Mouse (Mus musculus) lung, postnatal 10 days (tissue): ENCODE measurements around the gene Zfp229.
"Not testable (repeated sequence)": the region's sequence is repeated elsewhere in the genome, so short reads cannot be mapped to it uniquely, and the experiment has no call there.

Experiments used
- DNase-seq: peaks from one replicate; pipeline ENCODE4 v3.0.0; 2021

Gene Zfp229

DNA sequence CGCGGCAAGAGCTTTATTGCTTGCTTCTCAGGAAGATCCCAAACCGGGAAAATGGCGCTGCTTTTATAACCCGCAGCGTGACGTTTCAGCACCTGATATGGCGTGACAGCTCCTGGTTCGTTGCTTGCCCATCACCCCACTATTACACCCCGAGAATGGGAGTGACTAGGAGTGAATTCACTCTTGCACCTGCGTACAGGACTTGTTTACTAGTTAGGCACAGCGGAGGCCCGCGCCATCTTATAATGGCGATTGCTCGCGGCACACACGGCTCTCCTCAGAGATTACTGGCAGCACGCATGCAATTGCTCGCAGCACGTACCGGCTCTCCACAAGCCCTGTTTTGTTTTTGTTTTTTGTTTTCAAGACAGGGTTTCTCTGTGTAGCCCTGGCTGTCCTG lies at the start of gene Zfp229:
Gene Zfp229 (plus strand): TSS at position 301 of the 400 bp plus-strand sequence.
- not testable (repeated sequence) for DNase-seq

DNA sequence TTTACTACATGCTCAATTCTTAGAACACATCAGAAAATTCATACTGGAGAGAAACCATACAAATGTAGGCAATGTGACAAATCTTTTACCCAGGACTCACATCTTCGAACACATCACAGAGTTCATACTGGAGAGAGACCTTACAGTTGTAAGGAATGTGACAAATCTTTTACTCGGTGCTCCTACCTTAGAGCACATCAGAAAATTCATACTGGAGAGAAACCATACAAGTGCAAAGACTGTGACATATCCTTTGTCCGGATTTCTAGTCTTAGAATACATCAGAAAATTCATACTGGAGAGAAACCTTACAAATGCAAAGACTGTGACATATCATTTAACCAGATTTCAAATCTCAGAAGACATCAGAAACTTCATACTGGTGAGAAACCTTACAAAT lies 39.0 kb upstream of the Zfp229 start, which contains the start of gene Gm10226:
Gene Gm10226 (plus strand): TSS at position 301 of the 400 bp plus-strand sequence.
- no peak for DNase-seq

DNA sequence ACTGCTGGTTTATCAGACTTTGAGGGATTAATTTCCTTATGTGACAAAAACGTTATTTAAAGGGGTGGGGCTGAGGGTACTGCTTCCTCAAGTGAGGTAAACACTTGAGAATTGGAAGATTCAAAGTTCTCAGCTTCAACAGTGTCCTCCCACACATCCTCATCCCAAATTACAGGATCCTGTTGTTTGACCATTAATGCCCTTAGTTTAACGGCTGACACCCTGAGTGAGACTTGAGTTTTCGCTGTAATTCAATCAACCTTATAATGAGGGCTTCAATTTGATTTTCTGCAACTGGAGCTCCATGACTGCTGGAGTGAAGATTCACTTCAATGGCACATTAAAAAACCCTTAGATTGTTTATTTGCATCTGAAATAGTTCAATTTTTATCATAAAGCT lies 37.3 kb upstream of the Zfp229 start:
- DNase-seq, result no peak

DNA sequence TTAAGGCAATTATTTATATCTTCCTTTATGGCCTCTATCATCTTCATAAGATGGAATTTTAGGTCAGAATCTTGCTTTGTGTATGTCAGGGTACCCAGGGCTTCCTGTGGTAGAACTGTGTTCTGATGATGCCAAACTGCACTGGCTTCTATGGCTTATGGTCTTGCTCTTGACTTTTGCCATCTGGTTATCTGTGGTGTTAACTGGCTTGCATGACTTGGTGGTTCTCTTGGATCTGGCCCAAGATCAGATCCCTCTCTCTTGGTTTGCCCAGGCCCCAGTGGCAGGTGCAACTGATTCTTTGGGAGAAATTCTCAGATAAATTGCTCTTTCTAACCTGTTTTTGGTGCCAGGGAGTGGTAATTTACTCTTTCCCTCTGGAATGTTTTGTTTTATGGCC lies 34.5 kb upstream of the Zfp229 start:
- DNase-seq, result no peak

DNA sequence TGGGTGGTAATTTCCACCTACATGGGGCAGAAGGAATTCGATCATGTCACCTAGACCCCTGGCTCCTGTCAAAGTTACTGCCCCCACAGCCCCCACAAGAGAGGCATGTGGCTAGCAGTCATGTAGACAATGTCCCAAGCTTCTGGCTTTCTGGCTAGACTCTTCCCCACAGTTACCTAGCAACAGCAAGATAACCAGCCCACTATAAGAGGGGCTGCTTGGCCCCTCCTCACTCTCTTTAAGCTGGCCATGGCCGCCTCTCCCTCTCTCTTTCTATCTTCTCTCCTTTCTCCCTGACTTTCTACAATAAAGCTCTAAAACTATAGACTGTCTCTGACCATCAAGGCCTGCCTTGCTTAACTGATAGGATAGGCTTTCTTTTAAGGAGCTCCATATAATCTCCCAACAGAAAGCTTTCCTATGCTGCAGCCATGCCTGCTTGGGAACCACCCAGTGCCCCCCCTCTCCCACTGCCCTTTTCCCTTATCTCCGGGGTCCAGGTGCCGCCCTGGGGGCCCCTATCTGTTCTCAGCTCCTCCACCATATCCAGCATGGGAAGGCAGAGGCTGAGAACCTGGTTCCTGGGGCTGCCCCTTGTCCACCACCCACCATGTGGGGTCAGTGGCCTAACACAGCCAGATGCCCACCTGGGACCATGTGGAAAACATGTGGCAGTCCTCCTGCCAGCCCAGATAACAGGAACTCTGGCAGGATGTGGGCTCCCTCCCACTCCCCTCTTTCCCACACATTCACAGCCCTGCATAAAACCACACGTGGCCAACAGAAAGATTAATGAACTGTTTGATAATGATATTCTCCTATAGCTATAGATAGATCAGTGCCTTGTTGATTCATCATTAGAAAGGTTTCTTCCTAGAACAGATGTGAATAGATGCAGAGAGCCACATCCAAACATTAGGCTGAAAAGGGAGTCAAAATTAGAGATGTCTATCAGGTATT lies 28.0 kb upstream of the Zfp229 start:
- DNase-seq, result no peak

DNA sequence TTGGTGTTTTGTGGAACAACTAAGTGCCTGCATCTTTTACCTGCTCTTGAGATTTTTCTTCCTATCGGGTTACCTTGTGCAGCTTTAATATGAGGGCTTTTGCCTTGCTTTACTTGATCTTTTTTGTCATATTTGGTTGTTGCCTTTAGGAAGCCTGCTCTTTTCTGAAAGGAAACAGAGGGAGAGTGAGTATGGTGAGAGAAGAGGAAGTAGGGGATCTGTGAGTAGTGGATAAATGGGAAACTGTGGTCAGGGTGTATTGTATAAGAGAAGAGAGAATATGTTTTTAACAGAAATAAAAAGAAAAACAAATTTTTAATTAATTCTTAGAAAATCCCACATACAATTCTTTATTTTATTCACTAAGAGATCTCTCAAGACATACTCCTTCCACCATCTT lies 27.2 kb upstream of the Zfp229 start:
- DNase-seq, result no peak

DNA sequence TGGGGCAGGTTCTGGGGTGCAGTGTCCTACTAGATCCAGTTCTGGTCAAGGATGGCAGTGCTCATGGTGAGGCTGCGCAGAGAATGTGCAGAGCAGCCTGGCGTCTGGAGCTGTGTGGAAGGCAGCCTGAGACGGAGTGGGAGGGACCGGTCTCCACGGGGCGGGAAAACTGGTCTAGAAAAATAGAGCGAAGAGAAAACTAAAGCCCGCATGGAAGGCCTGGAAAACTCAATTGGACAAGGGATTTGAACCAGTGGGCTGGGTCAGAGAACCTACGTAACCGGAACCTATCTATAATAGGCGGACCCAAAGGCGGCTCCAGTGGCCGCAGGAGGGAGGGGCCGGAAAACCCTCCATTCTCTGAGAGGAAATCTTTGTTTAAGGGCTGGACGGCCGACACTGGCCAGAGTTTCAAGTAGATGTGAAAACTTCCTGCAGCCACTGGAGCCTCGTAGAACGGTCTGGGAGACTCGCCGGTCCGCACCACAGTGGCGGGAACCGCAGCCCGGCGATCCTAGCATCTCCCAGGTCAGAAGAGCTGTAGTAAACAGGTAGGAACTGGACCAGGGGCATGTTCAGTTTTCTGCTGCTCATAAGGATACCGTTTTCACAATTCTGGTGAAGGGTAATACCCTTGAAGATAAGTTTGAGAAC lies 23.1 kb upstream of the Zfp229 start, which contains the start of gene Zfp760:
Gene Zfp760 (plus strand): TSS at position 399 of the 654 bp plus-strand sequence.
- peak; percentile 95 for DNase-seq

DNA sequence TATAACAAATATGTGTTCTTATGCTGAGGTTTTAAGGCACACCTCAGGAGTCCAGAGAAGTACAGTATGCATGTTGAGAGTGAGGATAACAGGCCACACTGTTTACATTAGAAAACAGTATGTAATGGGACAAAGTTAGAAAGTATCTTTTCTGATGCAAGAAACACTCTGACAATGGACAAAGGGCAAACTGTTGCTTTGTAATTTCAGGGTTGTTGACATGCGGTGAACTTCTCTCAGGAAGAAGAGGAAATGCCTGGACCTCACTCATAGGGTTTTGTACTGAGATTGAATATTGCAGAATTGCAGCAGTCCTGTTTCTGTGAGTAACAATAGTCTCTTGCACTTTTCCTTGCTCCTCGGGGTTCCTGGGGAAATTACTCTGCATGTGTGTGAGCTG lies 22.2 kb upstream of the Zfp229 start:
- DNase-seq, result peak; percentile 4

DNA sequence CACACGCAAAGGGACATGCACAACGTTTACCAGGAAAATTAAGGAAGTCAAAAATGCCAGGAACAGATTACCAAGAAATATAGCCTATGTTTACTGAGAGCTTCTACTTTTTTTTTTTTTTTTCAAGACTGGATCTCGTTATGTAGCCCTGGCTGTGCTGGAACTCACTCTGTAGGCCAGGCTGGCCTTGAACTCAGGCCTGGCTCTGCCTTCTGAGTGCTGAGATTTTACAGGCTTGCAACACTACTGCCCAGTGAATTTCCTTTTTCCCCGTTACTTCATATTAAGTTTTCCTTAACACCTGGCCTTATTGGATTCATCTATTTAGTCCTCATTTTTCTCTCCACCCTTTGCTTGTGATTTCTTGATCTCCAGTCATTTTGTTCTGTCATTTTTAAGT lies 2.5 kb downstream of the Zfp229 start:
- no peak for DNase-seq

DNA sequence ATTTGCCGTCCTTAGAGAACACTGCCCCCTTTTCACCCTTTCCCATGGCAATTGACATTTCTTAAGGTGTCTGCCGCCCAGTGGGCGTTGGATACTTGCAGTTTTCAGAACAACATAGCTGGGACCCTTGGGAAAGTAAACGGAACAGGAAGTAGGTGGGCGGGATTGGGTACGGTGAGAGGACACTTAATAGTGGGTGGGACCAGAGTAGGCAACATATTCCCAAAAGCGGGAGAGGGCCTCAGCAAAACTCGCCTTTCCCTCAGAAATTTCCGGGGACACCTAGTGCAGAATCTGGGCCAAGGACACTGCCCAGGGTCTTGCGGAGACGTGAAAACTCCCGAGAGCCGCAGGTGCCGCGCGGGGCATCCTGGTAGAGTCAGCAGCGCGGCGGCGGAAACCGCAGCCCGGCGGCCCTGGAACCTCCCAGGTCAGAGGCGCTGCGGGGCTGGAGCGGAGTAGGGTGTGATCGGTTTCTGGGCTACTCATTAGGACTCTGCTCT lies 3.0 kb downstream of the Zfp229 start:
- peak; percentile 88 for DNase-seq

DNA sequence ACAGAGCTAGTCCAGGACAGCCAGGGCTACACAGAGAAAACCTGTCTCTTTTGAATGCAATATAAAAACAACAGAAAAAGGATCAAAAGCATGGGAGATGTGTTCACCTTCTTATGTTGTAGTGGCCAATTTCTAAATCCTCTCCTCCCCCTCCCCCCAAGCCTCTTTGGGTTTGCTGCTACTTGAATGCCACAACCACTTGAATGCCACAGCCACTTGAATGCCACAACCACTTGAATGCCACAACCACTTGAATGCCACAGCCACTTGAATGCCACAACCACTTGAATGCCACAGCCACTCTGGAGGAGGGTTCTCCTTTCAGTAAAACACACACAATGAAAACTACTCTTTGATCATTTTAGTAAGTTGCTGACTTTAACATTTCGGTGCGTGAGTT lies 22.2 kb downstream of the Zfp229 start:
- DNase-seq, result peak; percentile 15

DNA sequence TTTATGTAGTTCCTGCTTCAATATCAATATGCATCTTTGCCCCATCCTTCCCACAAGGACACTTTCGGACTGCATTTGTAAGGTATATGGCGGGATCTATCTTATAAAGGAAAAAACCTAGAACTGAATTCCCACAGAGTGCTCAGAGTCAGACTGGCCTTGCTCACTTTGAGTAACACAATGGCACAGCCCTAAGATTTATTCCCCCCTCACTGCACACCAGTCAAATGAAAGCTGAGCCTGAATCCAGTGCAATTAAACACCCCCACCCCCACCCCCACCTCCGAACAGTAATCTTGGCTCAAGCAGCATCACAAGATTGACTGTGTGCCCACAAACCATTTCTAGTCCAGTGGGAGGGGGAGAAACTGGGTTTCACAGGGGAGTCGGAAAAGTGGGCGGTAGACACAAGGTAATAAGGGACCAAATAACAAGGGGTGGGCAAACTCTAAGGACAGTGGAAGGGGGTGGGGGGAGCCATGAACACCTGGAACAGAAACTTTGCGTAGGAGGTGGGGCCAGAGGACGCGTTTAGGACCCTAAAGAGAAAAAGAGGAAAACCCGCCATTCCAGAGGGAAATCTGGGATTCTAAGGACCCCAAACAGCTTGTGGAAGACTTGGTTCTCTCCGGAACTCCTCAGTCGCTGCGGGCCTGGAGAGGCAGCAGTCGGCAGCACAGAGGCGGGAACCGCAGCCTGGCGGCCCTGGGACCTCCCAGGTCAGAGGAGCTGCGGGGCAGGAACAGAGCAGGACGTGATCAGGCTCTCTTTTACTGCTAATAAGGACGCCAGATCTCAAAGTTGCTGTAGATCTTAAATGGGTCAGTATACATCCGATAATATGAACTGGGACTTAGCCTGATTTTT lies 23.0 kb downstream of the Zfp229 start:
- peak; percentile 5 for DNase-seq

DNA sequence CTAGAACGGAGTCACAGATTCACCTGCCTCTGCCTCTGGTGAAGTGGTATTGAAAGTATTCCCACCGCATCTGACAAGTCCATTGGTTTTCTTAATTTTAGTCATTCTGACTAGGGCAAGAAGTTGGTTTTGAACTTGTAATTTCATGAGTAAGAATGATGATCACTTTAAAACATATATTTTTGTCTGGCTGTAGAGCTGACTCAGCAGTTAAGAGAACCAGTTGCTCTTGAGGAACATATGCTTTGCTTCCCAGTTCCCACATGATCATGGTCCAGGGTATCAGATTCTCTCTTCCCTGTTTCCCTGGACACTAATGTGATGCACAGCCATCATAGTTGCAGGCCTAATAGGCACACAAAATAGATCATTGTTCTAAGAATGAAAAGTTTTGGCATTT lies 39.7 kb downstream of the Zfp229 start:
- no peak for DNase-seq

DNA sequence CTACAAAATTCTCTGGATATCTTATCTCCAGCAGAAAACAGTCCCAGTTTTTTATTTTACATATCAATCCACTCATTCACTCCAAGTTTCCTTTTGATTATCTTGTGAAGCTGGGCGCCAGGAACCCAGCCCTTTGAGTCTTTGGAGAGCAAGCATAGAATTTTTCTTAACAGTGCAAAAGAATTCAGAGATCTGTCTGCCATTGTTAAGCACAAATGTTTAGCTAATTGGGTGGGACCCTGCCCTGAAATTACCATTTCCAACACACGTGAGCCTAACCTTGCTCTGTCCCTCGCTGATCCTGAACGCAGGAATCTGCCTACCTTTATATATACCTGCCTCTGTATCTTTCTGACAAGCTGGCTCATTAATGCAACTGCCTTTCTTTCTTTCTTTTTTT lies 61.7 kb downstream of the Zfp229 start:
- DNase-seq, result no peak

DNA sequence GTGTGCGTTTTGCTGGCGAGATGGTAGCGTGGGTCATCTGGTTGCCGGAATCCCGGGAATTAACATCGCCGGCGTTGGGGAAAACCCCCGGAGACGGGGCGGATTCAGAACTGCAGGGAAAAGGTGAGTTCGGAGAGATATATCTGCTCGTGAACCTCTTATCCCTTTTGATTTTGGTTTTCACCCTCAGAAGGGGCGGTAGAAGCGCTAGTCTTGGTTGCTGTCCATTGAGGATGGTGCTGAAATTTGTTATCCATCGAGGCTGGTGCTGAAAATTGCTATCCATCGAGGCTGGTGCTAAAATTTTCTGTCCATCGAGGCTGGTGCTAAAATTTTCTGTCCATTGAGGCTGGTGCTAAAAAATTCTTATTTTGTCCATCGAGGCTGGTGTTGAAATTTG lies 70.8 kb downstream of the Zfp229 start:
- DNase-seq, result peak; percentile 8
